35 mouse cellular contexts compared by ENCODE assay signal in genomic region chr19:36180329-36180728, GRCm38 (mm10).
DNase-seq lines count a peak whose midpoint lies in the region; ATAC-seq lines count a peak whose summit lies in the region.
"Had no signal": no experiment of that assay in that cellular context is flagged by ENCODE, and none has a peak within 500 bp of the region (broad histone marks: within the 10 kb centered on the region; RNA-seq: fewer than 3 reads in every experiment).

No protein-coding gene starts in this region.

- WGBS in neural tube, embryonic 15.5 days = 74% methylated on average over 7 of the region's 7 CpGs
- 74% methylated on average over 7 of the region's 7 CpGs for WGBS in midbrain, embryonic 13.5 days

- H3K27me3 ChIP-seq in neural tube, embryonic 15.5 days (replicated peaks) = no peaks in the 10 kb centered on the region
- no peaks in the 10 kb centered on the region for H3K27me3 ChIP-seq in midbrain, embryonic 13.5 days
- H3K27me3 ChIP-seq: CH12.LX; embryonic facial prominence, embryonic 12.5 days; forebrain, embryonic 15.5 days; hindbrain, embryonic 15.5 days; kidney, embryonic 15.5 days; liver, embryonic 12.5 days; midbrain, embryonic 15.5 days had no signal

- H3K27ac ChIP-seq in neural tube, embryonic 15.5 days (replicated peaks) = no peak overlapping the region
- H3K27ac ChIP-seq in midbrain, embryonic 13.5 days = no peak overlapping the region
- H3K27ac ChIP-seq: embryonic facial prominence, embryonic 12.5 days; forebrain, embryonic 15.5 days; hindbrain, embryonic 10.5 days; hindbrain, embryonic 15.5 days; kidney, embryonic 15.5 days; layer of hippocampus, adult 2 months; liver, embryonic 12.5 days; macrophage; midbrain, embryonic 15.5 days; stomach, postnatal 0 days had no signal

- H3K9me3 ChIP-seq in neural tube, embryonic 15.5 days (replicated peaks) = no peaks in the 10 kb centered on the region
- no peaks in the 10 kb centered on the region for H3K9me3 ChIP-seq in midbrain, embryonic 13.5 days
- H3K9me3 ChIP-seq: embryonic facial prominence, embryonic 12.5 days; forebrain, embryonic 15.5 days; hindbrain, embryonic 10.5 days; hindbrain, embryonic 15.5 days; kidney, embryonic 15.5 days; liver, embryonic 12.5 days; midbrain, embryonic 15.5 days had no signal

- DNase-seq in cerebellum, postnatal 4 days (ENCODE audit: low spot score in 2 of 2) = no peak
- DNase-seq in neural tube, embryonic 10.5 days (ENCODE audit: extremely low spot score, low spot score) = no peak
- DNase-seq in cerebellum, postnatal 10 days = peak; percentile 37 to 57
- DNase-seq in testis, postnatal 10 days (ENCODE audit: low spot score) = no peak
- no peak for DNase-seq in gastrocnemius, postnatal 10 days
- DNase-seq: adrenal gland, adult 2 months; adrenal gland, postnatal 36 days; embryo, embryonic 11 days; heart, adult 18-20 months; heart, postnatal 14 days; kidney, adult 11 months; kidney, postnatal 25 days; left cerebral cortex, postnatal 4 days; liver, postnatal 0 days; right cerebral cortex, adult 18-20 months; right cerebral cortex, postnatal 4 days; thymus, adult 2 months; thymus, postnatal 36 days had no signal

- no peak overlapping the region for H3K4me3 ChIP-seq in neural tube, embryonic 15.5 days (replicated peaks)
- H3K4me3 ChIP-seq in midbrain, embryonic 13.5 days (replicated peaks) = no peak overlapping the region
- H3K4me3 ChIP-seq: embryonic facial prominence, embryonic 12.5 days; forebrain, embryonic 15.5 days; hindbrain, embryonic 10.5 days; hindbrain, embryonic 15.5 days; kidney, embryonic 15.5 days; layer of hippocampus, adult 2 months; liver, embryonic 12.5 days; midbrain, embryonic 15.5 days had no signal

- ATAC-seq in cerebellum, adult (ENCODE audit: insufficient number of reproducible peaks, low FRiP score, low TSS enrichment) = peak; percentile 58
- 0 out of 2 replicates have a peak, but pooled peaks have one; percentile 21 for ATAC-seq in neural tube, embryonic 15.5 days (ENCODE audit: low FRiP score)
- ATAC-seq in midbrain, embryonic 13.5 days = no peak
- ATAC-seq: activated CD4-positive, CD25-positive, alpha-beta regulatory T cell, adult 4 months; forebrain, embryonic 15.5 days; inflammation-experienced regulatory T-cells, adult 6 months; liver, embryonic 12.5 days; liver, postnatal 0 days; lung, postnatal 0 days; midbrain, embryonic 15.5 days had no signal

- H3K9ac ChIP-seq in neural tube, embryonic 15.5 days (replicated peaks) = no peak overlapping the region
- no peak overlapping the region for H3K9ac ChIP-seq in midbrain, embryonic 13.5 days (replicated peaks)
- H3K9ac ChIP-seq: embryonic facial prominence, embryonic 12.5 days; forebrain, embryonic 15.5 days; hindbrain, embryonic 15.5 days; kidney, embryonic 15.5 days; liver, embryonic 12.5 days; liver, postnatal 0 days; midbrain, embryonic 15.5 days had no signal

- H3K4me1 ChIP-seq in neural tube, embryonic 15.5 days = no peaks in the 10 kb centered on the region
- H3K4me1 ChIP-seq in midbrain, embryonic 13.5 days (replicated peaks) = no peaks in the 10 kb centered on the region
- H3K4me1 ChIP-seq: embryonic facial prominence, embryonic 12.5 days; forebrain, embryonic 15.5 days; hindbrain, embryonic 10.5 days; hindbrain, embryonic 15.5 days; kidney, embryonic 15.5 days; liver, embryonic 12.5 days; midbrain, embryonic 15.5 days had no signal

- no peaks in the 10 kb centered on the region for H3K36me3 ChIP-seq in neural tube, embryonic 15.5 days
- H3K36me3 ChIP-seq in midbrain, embryonic 13.5 days = no peaks in the 10 kb centered on the region
- H3K36me3 ChIP-seq: embryonic facial prominence, embryonic 12.5 days; forebrain, embryonic 15.5 days; hindbrain, embryonic 10.5 days; hindbrain, embryonic 15.5 days; kidney, embryonic 15.5 days; liver, embryonic 12.5 days; midbrain, embryonic 15.5 days had no signal

- no peak overlapping the region for H3K4me2 ChIP-seq in neural tube, embryonic 15.5 days
- no peak overlapping the region for H3K4me2 ChIP-seq in midbrain, embryonic 13.5 days (replicated peaks)
- H3K4me2 ChIP-seq: embryonic facial prominence, embryonic 12.5 days; forebrain, embryonic 15.5 days; hindbrain, embryonic 15.5 days; kidney, embryonic 15.5 days; liver, embryonic 12.5 days; midbrain, embryonic 15.5 days had no signal

Comparison
In these comparisons a context has a peak if more than half of its experiments do, and no peak if none do; other contexts are left out.
1. DNase-seq: peak in cerebellum, postnatal 10 days (2 of 2); none in cerebellum, postnatal 4 days (0 of 2), neural tube, embryonic 10.5 days (single experiment), testis, postnatal 10 days (single experiment) and gastrocnemius, postnatal 10 days (single experiment).